Mouse (Mus musculus): Measurements from ENCODE around the gene Wsb2.
"Not testable (repeated sequence)": the region's sequence is repeated elsewhere in the genome, so short reads cannot be mapped to it uniquely, and the experiment has no call there.

Gene Wsb2

GRCm38 (mm10) chr5:117356365-117357128 lies 557 bp upstream of the Wsb2 start:
- in situ Hi-C loops (cut with MboI, MseI): no loop called here

GRCm38 (mm10) chr5:117357478-117358247 lies 559 bp downstream of the Wsb2 start:
- in situ Hi-C loops (cut with MboI, MseI): no loop called here

- in situ Hi-C loops (cut with MboI, MseI): no loop called here
Observed at GRCm38 (mm10) chr5:117358248-117358630, 1.1 kb downstream of the Wsb2 start.

- in situ Hi-C loops (cut with MboI, MseI): no loop called here
Observed at GRCm38 (mm10) chr5:117358725-117359124, 1.6 kb downstream of the Wsb2 start.

GRCm38 (mm10) chr5:117359497-117360227 lies 2.6 kb downstream of the Wsb2 start:
- in situ Hi-C loops (cut with MboI, MseI): no loop called here

- in situ Hi-C loops (cut with MboI, MseI): no loop called here
Observed at GRCm38 (mm10) chr5:117360228-117360515, 3.1 kb downstream of the Wsb2 start.

GRCm38 (mm10) chr5:117360631-117361541 lies 3.8 kb downstream of the Wsb2 start:
- in situ Hi-C loops (cut with MboI, MseI): no loop called here

- in situ Hi-C loops (cut with MboI, MseI): no loop called here
Observed at GRCm38 (mm10) chr5:117361590-117361989, 4.5 kb downstream of the Wsb2 start.

- in situ Hi-C loops (cut with MboI, MseI): no loop called here
Observed at GRCm38 (mm10) chr5:117363066-117363782, 6.1 kb downstream of the Wsb2 start.

- in situ Hi-C loops (cut with MboI, MseI): no loop called here
Observed at GRCm38 (mm10) chr5:117364821-117365220, 7.7 kb downstream of the Wsb2 start.

- in situ Hi-C loops (cut with MboI, MseI): no loop called here
Observed at GRCm38 (mm10) chr5:117365904-117366561, 8.9 kb downstream of the Wsb2 start.

GRCm38 (mm10) chr5:117367206-117367605 lies 10.1 kb downstream of the Wsb2 start:
- in situ Hi-C loops (cut with MboI, MseI): no loop called here

- in situ Hi-C loops (cut with MboI, MseI): no loop called here
Observed at GRCm38 (mm10) chr5:117370592-117370991, 13.5 kb downstream of the Wsb2 start.

- in situ Hi-C loops (cut with MboI, MseI): no loop called here
Observed at GRCm38 (mm10) chr5:117373418-117373817, 16.3 kb downstream of the Wsb2 start.

- in situ Hi-C loops (cut with MboI, MseI): no loop called here
Observed at GRCm38 (mm10) chr5:117374372-117375049, 17.4 kb downstream of the Wsb2 start.

- in situ Hi-C loops (cut with MboI, MseI): no loop called here
Observed at GRCm38 (mm10) chr5:117376331-117376761, 19.2 kb downstream of the Wsb2 start.

GRCm38 (mm10) chr5:117377731-117378130 lies 20.6 kb downstream of the Wsb2 start:
- in situ Hi-C loops (cut with MboI, MseI): not testable (repeated sequence)

- in situ Hi-C loops (cut with MboI, MseI): no loop called here
Observed at GRCm38 (mm10) chr5:117380199-117380598, 23.1 kb downstream of the Wsb2 start.

GRCm38 (mm10) chr5:117381785-117382184 lies 24.7 kb downstream of the Wsb2 start:
- in situ Hi-C loops (cut with MboI, MseI): no loop called here

- in situ Hi-C loops (cut with MboI, MseI): no loop called here
Observed at GRCm38 (mm10) chr5:117383198-117383597, 26.1 kb downstream of the Wsb2 start.
